Mouse (Mus musculus) right cerebral cortex, postnatal 4 days (tissue): ENCODE results near the gene Rabep1.

Source experiments
- DNase-seq: peaks from one replicate; pipeline ENCODE4 v3.0.0-alpha.2; 2022

Gene Rabep1

DNA sequence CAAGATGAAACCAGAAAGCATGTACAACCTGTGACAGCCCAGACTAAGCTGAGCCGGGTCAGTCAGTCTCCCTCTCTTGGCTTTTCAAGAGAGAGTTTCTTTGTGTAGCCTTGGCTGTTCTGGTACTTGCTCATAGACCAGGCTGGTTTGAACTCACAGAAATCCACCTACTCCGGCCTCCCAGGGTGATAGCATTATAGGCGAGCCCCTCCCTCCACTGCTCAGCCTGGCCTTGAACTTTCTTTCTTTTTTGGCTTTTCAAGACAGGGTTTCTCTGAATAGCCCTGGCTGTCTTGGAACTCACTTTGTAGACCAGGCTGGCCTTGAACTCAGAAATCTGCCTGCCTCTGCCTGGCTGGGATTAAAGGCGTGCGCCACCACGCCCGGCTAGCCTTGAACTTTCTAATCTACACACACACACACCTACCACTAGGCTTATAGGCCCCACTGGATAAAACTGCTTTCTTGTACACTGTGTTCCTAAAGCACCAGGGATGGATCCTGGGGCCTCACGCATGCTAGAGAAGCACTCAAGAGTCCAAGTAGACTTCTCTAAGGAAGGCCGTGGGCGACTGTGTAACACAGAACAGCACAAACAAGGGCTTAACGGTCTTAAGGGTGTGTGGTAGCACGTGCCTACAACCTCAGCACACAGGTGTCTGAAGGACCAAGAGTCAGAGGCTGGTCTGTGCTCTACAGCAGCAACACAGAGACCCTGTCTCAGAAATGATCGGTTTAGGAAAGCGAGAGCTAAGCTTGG lies 136.4 kb downstream of the Rabep1 start:
- DNase-seq = no peak

DNA sequence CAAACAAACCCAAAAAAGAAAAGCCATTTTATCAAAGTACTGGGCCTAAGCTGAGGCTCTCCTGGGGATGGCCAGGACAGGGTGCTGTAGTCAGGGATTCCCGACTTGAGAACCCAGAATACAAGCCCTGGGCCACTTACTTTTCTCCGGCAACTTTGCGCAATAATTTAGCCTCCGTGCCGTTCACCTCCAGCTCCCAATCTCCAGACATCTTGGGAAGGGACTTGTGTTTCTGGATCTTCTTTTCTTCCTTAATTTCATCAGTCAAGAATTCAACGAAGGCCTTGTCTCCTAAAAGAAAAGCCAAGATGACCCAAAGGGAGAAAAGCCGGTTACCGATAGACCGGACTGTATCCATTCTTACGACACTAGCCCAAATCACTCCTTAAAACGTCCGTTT lies 137.5 kb downstream of the Rabep1 start:
- DNase-seq = no peak

DNA sequence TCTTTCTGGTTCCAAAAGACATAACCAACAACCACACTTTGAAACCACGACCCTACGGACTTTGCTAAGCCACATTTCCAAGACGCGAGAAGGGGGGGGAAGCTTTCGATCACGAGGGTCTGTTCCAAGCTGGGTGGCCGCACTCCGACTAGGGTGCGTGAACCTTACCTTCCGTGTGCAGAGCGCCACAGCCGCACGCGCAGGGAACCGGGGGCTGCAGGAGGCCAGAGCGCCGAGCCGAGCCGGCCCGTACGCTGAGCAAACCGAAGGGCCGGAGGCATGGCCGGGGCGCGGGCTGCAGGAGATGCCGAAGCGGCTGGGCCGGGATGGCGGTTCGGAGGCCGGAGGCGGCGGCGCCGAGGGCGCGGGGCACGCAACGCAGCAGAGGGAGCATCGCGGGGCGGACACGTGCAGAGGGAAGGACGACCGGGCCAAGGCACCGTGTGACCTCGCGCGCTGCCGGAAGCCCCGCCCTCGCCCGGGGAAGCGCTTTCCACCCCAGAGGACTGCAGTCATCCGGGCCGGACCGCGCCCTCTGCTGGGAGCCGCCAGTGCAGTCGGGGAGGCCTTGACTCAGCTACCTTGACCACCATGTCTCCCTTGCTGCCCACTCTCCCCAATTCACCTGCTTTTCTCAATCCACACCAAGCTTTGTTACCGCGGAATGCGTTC lies 138.1 kb downstream of the Rabep1 start, which contains the start of gene C1qbp:
C1qbp (minus strand) TSS at position 470 of the 672 bp plus-strand sequence.
- DNase-seq = peak; percentile 98
